Mouse (Mus musculus) adrenal gland, postnatal 10 days (tissue): ENCODE results near the gene 1110008L16Rik. TPM values are rescaled to one million over a fixed set of nuclear protein-coding genes. Genes with fewer than 3 reads are reported as not detected.
"Not testable (repeated sequence)": the region's sequence is repeated elsewhere in the genome, so short reads cannot be mapped to it uniquely, and the experiment has no call there.

Experiments used
- DNase-seq: peaks from one replicate; pipeline ENCODE4 v3.0.0; 2021; ENCODE audit warnings: mixed read lengths
- total RNA-seq, 2 experiments: library from RNA; stranded (reverse); gene quantifications; 2 replicates each; pipeline ENCODE4 v1.2.3; 2021

Gene 1110008L16Rik
- total RNA-seq, 2 experiments from 2014 or later: 15.5 to 16.8 TPM

DNA sequence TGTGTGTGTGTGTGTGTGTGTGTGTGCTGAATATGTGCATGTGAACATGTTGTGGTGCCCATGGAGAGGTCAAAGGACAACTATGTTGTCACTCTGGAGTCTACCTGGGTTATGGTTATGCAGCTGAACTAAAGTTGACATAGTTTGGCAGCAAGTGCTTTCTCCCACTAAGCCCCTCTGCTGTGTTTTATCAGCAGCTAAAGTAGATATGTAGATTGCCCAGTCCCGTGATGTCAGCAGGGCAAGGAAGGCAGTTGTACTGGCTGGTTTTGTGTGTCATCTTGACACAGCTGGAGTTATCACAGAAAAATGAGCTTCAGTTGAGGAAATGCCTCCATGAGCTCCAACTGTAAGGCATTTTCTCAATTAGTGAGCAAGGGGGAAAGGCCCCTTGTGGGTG is 43.7 kb downstream of the 1110008L16Rik start:
- not testable (repeated sequence) for DNase-seq

DNA sequence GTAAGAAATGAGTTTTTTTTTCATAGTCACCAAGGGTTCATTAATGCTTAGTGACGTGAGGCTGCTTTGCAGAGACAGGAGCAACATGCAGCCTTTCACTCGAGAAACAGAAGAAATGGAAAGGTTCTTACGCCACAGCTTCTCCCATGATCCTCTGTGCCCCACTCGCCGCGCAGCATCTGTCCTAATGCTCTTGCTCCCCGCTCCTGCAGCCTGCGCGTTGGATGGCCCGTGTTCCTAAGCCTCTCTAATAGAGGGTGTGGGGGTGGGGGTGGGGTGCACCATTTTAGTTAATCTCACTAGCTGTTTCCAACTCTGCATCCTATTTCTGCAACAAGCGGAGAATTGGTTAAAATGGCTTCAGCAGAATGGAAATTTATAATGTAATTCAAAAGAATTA is 44.6 kb downstream of the 1110008L16Rik start:
- DNase-seq: no peak

GRCm38 (mm10) chr12:55344583-55344982 is 45.2 kb downstream of the 1110008L16Rik start:
- DNase-seq: peak; percentile 5

GRCm38 (mm10) chr12:55353423-55353822 is 54.0 kb downstream of the 1110008L16Rik start:
- no peak for DNase-seq

GRCm38 (mm10) chr12:55354904-55355303 is 55.5 kb downstream of the 1110008L16Rik start:
- peak; percentile 38 for DNase-seq

DNA sequence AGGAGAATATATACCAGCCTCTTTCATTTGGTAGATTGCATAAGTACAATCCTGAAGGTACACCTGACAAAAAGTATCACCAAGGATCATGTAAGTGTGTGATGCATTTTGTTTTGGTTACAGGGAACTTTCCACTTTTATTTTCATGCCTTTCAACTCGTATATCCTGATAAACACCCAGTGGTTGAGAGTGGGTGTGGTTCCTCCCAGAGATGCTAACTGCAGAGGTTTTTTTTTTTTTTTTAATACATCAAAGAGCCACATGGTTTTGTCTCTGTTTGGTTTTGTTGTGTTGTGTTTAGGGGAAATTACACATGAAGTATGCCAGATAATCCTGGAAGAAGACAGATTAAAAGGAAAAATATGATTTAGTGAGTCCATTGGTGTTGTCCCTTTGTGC is 57.9 kb downstream of the 1110008L16Rik start:
- no peak for DNase-seq

GRCm38 (mm10) chr12:55360929-55361328 is 61.6 kb downstream of the 1110008L16Rik start:
- no peak for DNase-seq

GRCm38 (mm10) chr12:55365083-55365482 is 65.7 kb downstream of the 1110008L16Rik start:
- no peak for DNase-seq

DNA sequence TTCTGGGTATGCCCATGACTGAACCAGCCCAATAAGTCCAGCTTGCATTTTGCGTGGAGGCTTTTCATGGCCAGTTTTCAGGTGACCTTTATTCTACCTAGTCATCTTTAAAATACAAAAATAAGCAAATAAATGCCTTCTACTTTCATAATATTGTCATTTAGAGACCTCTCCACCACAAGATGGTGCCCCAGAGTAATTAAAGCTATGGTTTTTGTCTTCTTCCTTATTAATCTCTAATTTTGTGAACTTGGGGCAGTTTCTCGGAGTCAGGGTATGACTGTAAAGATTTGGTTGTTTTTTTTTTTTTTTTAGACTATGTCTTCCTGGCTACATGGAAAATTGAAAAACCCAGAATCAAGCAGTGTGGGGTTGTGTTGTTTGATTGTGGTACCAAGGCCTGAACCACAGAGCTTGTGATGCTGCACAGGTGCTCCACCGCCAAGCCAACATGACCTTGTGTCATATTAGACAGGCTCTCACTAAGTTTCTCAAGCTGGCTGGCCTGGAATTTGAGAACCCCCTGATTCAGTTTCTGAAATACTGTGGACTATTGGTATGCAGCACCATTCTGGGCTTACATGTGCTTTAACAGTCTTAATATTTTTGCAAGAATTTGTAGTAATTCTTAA is 73.2 kb downstream of the 1110008L16Rik start:
- no peak for DNase-seq

GRCm38 (mm10) chr12:55376956-55377609 is 77.7 kb downstream of the 1110008L16Rik start:
- DNase-seq: no peak

- DNase-seq: no peak
These were observed 78.2 kb downstream of the 1110008L16Rik start for GRCm38 (mm10) chr12:55377610-55377980.

DNA sequence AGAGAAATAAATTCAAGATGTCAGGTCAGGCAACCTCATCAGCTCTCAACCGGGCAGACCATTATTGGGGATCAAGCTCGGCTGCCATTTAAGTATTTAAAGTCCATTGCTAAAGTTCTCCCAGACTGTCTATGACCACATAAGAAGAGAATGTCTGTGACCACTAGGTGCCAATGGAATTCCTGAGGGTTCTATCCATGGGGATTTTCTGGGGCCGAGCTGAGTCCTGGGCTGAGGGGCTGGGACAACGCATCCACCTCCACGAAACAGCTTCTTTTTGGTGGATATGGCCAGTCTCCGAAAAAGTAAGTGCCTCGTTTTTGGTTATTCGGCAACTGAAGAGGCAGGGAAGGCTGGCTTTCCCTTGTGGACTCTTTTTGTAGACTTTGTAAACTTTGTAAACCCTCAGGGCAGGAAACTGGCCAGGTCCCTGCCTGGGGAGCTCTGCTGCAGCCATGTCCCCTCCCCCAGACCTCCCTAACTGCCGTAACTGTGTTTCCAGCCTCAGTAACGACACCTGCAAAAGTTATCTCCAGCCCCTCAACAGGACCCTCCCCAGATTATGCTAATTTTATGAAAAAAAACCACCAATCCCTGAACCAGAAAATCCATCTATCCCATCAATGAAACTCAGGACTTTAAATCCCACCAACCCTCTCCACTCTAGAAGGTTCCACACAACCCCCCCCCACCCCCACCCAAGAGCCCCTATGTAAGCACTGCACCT is 84.8 kb downstream of the 1110008L16Rik start, which contains the start of gene Psma6:
TSS of gene Psma6 (plus strand) at position 200 of the 727 bp plus-strand sequence.
- DNase-seq: no peak

- peak; percentile 72 for DNase-seq
These were observed 85.4 kb downstream of the 1110008L16Rik start for GRCm38 (mm10) chr12:55384826-55385225.

DNA sequence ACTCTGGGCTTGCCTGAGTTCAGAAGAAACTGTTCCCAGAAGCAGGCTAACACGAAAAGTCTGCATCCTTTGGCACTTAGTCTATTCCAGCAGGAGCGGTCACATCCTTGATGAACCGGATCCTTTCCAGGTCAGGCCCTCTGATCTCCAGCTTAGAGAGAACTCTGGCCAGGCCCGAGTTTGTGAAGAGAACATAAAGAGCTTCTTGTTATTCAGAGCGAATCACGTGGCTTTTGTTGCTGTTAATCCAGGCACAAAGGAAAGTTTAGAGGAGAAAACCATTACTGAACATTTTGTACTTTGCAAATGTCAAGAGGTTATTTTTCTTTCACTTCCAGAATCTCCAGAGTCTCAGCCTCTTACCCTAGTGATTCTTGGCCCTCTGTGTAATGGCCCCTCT is 86.6 kb downstream of the 1110008L16Rik start:
- no peak for DNase-seq

DNA sequence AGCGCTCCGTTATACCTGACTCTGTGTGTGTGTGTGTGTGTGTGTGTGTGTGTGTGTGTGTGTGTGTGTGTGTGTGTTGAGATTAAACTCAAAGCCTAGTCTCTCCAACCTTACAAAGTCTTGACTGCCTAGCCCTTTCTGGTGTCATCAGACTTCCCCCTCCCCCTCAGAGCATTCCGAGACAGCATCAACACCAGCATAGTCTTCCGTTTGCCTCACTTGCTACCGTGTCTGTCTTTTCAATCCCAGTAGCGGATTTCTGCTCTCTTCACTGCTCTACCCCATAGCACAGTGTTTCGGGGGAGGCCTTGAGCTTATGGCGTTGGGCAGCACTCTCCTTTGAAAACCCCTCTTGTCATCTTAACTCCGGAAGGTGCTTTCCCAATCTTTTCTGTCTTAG is 87.1 kb downstream of the 1110008L16Rik start:
- DNase-seq: no peak

DNA sequence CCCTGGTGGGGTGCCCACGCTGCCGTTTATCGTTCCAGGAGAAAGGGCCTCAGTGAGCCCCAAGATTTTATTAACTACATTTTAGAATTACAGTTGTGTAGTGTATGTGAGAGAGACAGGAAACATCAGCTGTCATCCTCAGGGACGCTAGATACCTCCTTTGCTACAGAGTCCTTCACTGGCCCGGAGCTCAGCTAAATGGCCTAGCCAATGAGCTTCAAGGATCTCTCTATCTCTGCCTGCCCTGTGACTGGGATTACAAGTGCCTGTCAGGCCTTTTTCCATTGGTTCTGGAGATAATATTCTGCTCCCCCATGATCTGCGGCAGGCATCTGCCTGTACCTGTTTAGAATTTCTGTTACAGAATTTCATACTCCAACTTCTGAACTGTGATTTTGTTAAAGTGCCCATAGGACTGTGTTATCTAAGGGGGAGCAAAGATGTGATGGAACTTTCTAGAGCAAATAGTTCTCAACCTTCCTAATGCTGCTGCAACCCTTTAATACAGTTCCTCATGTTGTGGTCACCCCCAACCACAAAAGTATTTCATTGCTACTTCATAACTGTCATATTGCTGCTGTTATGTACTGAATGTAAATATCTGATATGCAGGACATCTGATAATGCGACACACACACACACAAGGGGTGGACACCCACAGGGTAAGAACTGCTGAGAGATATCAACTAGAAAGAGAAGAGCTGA is 87.9 kb downstream of the 1110008L16Rik start:
- peak; percentile 54 for DNase-seq

DNA sequence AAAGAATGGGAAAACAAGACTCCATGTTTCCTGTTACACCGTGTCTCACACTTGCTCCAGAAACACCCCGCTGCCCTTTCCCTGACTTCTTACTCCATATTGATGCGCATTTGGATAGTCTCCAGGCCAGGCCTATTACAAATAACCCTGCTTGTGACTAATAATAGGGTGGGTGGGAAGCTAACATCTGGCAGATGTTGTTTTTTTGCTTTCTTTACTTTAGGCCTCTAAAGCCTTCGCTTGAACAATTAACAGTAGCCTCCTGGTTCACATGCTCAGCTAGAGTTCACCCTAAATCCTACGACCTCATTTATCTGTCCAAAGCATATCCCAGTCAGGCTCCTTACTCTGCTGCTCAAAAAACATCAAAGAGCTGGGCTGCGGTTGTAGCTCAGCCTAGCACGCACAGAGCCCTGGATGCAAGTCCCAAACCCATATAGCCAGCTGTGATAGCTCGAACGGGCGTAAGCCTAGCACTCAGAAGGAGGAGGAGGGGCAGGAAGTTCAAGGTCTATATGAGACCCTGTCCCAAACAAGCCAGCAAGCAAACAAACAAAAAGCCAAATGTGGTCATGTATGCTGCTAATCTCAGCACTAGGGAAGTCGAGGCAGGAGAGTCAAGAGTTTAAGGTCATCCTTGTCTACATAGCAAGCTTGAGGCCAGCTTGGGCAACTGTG is 88.5 kb downstream of the 1110008L16Rik start:
- peak; percentile 43 for DNase-seq

DNA sequence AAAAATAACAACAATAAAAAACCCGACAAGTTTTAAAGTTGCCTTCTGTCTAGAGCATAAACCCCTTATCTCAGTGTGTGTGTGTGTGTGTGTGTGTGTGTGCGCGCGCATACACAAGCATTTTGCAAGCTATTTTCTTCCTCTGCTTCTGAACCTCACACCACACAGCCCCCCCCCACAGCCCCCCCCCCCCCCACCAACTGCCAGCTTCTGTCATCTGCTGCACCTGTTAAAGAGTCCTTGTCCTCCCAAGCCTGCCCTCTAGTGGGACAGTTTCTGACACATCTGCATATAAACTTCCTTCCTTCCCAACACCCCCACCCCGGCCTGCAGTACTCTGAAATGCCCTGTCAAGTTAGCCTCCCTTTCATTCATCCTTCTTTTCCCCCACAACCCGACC is 89.1 kb downstream of the 1110008L16Rik start:
- peak; percentile 69 for DNase-seq

- peak; percentile 18 for DNase-seq
These were observed 90.0 kb downstream of the 1110008L16Rik start for GRCm38 (mm10) chr12:55389132-55390081.

- DNase-seq: no peak
These were observed 92.7 kb downstream of the 1110008L16Rik start for GRCm38 (mm10) chr12:55392120-55392519.
